Mouse (Mus musculus) adrenal gland, postnatal 4 days (tissue): Measurements from ENCODE around the gene Asb18. TPM values are rescaled to one million over a fixed set of nuclear protein-coding genes. Genes with fewer than 3 reads are reported as not detected.

Experiments used
- DNase-seq, 2 experiments: peaks; one replicate each; pipeline ENCODE4 v3.0.0; 2021 to 2022; ENCODE audit warnings: low spot score in 2 of 2, mixed read lengths in 2 of 2
- long read RNA-seq, 2 experiments: library from polyadenylated mRNA; stranded (forward); transcript quantifications; one replicate each; pipeline ENCODE4 v2.0.0; 2021
- total RNA-seq, 2 experiments: library from RNA; stranded (reverse); gene quantifications; 2 replicates each; pipeline ENCODE4 v1.2.3; 2021

The Asb18 gene
- under 1 TPM in 1 of 2 experiments, not detected in 1; 0.28 TPM for total RNA-seq
- long read RNA-seq, experiment 1, result 0 reads
- long read RNA-seq, experiment 2, result 0 reads

DNA sequence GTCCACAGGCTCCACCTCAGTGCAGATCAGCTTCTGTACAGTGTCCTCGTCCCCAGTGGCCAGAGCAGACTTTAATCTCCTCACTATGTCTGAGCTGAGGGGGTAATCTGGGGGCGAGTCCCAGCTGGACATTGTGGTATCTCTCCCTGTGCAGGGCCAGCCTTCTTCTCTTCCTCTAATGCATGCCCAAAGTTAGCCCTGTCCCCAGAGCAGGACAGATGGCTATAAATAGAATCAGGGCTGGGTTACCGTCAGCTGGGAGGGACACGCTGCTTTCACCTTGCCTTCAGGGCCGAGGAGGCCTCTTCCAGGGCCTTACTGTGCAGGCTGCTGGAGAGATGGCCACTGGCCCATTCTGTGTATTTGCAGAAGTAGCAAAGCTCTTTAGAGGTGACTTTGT is at the start of gene Asb18:
Gene Asb18 (minus strand): TSS at position 221 of the 400 bp plus-strand sequence.
- DNase-seq, result no peak

DNA sequence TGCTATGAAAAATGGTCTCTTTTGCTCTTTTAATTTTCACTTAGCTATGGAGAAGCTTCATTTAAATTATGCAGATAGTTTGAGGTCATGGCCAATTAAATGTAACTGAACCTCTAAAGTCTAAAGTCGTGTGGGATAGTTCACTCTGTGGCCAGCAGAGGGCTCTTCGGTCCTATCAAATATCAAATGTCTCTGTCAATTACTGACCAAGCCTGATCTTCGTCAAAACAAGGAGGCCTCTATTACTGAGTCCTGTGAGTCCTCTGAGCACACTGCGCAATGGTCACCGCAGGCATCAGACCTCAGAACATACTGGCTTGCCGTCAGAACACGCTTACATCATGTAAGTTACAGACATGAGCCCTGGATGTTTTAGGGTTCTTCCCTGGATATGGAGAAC is 46.1 kb upstream of the Asb18 start:
- peak in 1 of 2 experiments; percentile 7 for DNase-seq

DNA sequence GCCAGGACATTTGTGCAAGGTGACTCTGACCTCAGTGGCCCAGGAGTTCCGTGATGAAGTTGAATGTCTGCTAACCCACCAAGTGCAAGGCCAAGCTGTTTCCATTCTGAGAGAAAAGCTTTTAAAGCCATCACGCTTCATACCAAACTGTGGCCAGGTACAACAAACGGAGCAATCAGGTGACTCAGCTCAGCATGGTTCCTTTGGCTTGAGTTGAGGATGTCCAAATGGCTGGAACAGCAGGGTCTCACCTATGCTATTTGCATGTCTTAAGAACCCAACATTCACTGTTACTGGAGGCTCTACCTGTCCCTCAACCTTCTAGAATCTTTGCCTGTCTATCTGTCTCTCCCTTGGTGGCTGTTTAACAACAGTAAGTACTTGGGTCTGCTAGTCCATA is 45.6 kb upstream of the Asb18 start:
- no peak for DNase-seq

DNA sequence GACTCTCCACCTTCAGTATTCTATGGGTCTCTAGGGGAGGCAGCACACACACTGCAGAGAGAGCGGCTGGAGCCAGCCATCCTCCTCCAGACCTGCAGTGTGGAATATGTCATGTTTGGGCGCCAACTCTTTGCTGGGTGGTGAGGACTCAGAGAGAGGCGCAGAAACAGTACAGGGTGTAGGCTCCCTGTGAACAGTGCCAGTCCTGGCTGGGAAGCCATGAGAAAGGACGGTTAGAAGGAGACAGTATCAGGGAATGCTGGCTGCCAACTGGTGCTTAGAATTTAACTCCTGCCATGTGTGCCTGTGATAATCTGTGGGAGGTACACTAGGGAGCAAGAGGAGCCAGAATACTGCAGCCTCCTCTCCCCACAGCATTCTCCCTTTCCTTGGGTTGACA is 40.5 kb upstream of the Asb18 start:
- no peak for DNase-seq

DNA sequence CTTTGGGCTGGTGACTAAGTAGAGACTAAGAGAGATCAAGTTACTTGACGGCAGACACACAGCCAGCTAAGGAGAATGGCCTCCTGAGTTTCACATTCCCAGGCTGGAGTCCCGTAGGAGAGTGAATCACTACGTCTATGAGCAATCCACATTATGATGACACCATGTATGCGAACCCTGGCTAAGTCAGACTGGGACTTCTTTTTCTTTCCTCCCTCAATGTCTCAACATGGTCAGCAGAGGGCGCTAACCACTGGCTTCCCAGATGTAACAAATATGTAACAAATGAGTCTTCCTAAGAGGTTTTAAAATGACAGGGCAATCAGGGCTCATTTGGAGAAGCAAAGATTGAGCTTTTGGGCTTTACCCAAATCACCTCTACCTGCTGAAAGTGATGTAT is 36.9 kb upstream of the Asb18 start:
- DNase-seq, result no peak

DNA sequence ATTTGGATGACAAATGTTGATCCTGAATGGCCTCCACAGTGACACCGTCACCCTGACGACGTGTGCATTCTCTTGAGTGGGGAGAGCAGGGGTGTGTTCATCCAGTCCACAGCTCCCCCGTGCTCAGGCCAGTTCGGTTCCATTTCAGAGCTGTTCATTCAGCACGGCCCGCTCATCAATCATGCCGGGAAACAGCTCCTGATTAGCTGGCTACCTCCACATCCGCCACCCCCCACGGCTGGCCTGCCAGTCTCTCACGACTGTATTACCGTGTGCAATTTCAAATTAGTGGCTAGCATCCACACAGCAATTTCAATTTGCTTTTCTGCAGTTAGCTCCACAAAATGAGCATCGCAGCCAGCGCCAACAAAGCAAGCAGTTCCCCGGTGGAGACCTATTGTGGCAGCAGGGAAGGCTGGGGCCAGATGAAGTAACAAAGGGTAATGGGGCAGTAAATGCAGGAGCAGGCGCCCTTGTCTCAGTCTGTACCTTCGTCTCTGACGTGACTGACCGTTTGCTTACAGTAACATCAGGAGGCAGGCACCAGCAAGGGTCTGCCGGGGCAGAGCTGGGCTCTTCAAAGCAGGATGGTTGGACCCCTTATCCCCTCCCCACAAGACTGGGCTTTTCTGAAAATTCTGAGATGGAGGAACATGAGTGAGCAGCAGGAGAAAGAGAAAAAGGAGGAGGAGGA is 35.7 kb upstream of the Asb18 start:
- DNase-seq, result no peak

DNA sequence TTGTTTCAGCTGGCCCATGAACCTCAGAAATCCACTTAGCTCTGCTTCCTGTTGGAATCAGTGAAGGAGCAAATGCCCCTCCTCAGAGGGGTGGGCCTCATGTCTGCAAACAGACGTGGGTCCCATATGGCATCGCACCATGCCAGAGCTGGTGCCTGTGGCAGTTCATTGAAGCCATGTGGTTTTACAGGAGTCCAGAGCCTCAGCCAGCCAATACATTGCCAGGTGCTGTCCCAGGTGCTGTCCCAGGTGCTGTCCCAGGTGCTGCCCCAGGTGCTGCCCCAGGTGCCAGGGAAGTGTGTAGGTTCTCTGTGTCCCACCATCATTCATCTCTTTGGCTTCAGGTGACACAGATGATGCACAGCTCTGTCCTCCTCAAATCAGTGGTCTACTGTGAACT is 13.8 kb upstream of the Asb18 start:
- no peak for DNase-seq

DNA sequence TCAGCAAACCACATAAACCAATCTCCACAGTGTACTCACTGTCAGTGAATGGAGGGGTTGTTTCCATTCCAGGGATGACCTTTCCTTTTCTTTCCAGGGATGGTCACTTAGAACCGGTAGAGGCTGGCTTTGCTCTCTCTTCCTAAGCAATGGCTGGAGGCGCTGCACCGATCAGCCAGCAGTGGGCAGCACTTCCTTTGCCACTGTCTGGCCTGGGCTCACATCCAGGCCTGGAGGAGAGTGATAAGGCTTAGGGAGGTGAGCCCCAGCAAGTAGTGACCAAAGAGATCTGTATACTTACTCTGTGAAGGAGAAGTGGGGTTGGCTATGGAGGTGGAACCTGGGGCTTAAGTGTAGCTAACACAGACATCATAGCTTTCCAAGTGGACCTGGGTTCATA is 12.5 kb upstream of the Asb18 start:
- no peak for DNase-seq

DNA sequence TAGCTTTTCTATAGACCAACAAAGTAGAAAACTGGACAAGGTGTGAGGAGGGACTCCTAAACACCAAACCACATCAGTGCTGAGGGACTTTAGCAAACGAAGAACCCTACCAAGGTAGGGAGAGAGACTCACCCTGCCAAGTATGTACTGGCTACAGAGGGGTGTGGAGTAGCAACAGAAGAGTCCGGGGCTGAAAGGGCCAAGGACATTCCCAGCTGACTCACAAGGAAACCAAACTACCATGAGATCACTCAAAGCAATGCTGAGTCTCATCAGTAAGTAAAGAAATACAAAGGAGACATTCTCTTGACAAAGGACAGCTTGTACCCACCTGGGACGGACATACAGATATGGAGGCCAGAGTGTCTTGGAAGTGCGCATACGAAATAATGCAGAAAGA is 5.9 kb upstream of the Asb18 start:
- DNase-seq, result no peak

DNA sequence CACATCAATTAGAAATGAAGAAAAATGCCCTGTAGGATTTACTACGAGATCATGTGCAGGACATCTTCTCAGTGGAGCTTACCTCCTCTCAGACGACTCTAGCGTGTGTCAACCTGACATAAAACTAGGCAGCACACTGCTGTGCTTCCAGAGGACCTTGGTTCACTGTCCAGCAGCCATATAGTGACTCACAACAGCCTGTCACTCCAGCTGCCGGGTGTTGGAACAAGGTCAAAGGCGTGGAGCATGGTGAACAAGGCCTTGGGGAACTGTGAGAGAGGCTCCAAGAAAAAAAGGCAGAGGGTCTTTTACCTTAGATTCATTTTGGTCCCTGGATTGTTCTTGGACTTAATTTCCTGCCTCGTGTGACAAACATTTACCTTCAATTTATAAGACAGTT is 3.6 kb upstream of the Asb18 start:
- peak in 1 of 2 experiments; percentile 23 for DNase-seq

DNA sequence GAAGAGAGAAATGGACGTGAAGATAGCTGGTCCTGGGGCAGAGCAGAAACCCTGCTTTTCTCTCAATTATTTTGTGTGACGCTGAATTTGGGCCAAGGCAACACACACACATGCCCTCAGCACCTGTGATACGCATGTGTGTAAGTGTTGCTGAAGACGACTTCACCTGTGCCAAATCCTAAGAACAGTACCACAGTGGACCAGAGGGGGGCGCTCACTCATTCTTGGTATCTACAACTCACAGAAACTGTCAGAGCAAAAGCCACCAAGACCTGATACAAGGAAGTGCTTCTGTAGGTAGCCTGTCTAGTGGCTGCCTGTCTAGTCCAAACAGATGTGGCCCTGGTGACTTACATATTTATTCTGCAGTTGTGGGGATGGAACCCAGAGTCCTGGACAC is 1.2 kb downstream of the Asb18 start:
- DNase-seq, result no peak

DNA sequence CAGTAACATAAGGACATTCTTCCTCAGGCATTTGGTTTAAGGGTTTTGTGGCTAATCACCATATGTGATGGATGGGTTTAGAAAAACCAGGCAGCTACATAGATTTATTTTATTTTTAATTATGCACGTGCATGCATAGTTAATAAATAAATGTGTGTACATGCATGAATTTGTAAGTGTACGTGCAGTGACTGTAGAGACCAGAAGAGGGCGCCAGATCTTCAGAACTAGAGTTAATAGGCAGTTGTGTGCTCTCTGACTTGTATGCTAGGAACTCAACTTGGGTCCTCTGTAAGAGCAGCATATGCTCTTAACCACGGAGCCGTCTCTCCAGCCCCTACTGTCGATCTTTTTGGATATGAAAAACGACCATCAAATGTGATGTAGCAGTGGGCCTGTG is 1.6 kb downstream of the Asb18 start:
- DNase-seq, result no peak

DNA sequence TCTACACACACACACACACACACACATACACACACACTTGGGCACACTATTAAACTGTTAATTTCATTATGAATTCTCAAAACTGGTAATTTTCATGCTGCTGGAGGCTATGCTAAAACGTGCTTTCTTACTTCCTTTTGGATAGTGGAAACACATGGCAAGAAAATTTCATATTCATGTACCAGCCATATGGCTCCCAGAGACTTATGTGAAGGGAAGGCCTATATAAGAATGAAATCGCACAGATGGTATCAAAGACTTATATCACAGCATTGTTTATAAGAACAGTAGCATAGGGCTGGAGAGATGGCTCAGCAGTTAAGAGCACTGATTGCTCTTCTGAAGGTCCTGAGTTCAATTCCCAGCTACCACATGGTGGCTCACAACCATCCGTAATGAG is 2.3 kb downstream of the Asb18 start:
- DNase-seq, result no peak

DNA sequence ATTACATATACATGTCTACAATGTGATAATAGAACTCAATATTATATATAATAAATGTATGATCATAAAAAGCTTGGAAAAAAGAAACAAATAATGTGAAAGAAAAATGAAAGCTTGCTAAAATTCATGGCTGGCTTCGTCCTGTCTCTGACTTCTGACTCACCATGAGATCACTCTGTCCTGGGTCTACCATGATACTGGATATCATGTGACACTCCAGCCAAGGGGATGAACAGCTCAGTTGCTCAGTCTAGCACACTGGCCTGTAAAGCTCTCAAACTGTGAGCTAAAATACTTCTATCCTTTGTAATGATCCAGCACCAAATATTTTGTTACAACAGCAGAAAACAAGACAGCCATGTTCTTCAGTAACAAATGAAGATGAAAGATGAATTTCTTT is 4.4 kb downstream of the Asb18 start:
- no peak for DNase-seq

DNA sequence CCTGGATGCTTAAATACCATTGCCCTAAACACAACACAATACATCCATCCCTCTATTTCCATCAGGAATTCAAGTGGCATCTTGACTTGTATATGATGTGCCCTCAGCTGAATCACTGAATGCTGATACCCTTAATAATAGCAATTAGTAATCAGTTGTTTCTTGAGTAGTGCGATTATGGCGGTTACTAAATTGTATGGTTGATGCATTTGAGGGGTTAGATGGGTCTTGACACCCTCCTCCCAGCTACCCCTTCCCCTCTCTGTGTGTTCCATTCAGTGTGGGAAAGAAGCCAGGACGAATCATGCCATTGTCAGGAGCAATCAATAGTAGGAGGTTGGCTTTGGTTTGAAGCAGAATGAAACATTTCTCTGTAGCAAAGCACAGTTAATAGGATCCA is 5.3 kb downstream of the Asb18 start:
- no peak for DNase-seq

DNA sequence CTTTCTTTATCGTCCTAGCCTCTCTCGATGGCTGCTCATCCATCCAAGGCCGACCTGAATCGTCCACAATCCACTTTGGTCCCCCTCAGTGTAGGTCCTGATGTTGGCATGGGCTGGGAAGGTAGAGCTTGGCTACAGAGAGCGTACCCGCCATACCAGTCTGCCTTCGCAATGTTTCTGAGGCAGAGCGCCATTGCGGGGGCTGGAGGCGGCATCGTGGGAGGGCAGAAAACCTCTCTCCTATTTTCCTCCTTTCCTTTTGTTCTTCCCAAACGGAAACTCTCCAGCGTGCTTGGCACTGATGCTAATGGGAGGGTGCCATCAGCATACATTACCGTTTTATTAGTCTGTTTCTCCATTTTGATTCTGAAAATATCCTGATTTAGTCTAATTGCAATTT is 7.8 kb downstream of the Asb18 start:
- DNase-seq, result no peak

DNA sequence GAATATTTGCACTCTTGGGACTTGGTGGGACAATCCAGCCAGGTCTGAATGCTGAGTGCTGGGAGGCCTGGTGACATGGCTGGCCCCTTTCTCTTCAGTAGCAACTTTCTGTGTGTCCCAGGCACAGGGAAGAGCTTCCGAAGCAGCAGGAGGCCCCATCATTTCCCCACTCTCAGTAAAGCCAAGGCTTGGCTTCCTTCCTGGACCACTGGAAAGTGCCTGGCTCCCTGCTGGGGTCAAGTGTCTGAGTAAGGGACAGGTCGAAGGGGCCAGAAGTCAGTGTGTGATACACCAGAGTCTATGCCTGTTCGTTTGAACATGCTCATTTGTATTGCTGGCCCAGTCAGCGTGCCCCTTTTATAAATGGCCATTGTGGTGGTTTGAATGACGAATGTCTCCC is 13.5 kb downstream of the Asb18 start:
- no peak for DNase-seq

DNA sequence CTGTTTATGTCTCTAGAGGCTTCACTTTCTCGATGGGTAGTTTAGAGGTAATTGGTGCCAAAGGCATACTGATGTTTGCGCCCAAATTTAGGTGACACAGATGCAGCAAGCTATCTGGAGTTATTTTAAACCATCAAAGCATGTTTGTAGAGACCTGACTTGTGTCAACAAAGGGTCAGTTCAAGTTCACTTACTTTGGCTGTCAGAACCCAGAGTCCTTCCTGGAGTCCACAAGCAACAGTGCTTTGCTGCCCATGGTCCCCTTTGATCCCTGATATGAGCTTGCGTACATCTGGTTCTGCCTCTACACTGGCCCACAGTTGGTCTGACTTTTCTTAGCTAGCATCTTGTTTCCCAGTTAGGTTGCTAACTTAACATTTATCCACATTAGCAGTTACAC is 14.6 kb downstream of the Asb18 start:
- no peak for DNase-seq

DNA sequence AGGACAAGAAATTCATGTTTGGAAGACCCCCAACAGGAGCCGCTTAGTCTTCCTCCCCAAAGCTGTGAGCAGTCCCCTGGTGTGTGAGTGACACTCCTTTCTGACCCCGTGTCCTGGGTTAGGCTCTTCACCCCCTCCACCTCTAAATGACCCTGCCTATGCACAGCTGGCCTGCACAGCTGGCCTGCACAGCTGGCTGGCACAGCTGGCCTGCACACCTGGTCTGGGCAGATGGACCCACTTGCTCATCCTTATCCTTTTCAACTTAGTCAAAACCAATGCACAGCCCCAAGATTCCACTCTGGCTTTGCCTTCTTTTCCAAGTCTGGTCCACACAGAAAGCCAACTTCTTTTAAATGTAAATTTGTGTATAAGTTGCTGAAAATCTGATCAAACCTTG is 15.8 kb downstream of the Asb18 start:
- no peak for DNase-seq

DNA sequence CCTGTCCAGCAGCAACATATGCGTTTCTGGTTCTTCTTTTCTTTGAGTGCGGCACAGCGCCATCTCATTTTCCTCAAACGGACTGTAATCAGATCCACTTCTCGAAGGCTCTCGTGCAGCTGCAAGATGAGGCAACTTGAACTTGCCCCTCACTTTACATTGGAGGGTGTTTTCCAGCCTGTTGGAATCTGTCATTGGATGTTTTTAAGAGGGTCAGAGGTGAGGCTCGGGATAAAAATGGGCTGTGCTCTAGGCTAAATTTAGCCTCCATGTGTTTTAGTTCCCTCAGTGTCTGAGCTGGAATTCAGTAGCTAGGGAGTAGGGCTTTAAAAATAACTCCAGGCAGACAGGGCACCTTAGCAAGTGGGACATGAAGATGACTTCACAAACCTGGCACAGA is 16.4 kb downstream of the Asb18 start:
- DNase-seq, result no peak

DNA sequence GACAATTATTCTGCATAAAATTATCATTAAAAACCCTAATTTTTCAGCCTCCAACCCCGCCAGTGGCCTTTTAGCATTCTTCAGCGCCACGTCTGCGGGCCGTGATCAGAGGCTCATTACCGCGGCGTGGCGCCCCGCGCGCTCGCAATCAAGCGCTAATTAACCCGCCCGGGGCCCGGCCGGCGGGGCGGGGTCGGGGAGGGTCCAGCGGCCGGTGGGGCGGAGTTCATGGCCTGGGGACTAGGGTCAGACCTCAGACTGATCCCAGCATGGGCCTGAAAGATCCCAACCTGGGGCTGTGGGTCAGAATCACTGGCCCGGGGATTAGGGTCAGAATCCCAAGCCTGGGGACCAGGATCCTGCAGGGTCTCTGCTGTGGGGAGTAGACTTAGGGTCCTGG is 22.2 kb downstream of the Asb18 start:
- DNase-seq, result no peak

DNA sequence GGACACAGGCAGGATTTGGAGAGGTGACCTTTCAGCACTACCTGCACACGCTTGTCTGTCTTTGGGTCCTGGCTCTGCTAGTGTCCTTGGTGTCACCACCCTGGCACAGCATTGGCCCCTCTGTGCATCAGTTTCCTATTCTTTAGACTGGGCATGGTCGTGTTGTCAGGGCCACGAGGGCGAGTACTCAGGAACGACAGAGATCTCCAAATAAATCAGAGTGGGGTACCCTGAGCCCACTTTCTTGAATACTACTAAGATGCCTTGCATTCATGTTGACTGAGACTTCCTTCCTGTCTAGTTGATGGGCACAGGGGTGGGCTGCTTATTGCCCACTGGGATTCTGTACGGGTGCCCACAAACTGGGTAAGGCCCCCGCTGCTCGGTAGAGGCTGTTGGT is 37.2 kb downstream of the Asb18 start:
- no peak for DNase-seq

DNA sequence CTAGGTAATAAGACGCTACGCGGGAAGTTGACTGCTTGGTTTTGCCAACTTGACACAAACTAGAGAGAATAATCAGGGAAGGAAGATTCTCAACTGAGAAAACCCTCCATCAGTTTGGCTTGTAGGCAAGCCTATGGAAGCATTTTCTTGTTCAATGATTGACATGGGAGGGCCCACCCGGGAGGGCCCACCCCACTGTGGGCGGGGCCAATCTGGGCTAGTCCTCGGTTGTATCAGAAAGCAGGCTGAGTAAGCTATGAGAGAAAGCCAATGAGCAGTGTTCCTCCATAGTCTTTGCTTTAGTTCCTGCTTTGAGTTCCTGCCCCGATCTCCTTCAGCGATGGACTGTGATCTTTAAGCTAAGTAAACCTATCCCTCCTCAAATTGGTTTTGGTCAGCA is 38.1 kb downstream of the Asb18 start:
- no peak for DNase-seq

DNA sequence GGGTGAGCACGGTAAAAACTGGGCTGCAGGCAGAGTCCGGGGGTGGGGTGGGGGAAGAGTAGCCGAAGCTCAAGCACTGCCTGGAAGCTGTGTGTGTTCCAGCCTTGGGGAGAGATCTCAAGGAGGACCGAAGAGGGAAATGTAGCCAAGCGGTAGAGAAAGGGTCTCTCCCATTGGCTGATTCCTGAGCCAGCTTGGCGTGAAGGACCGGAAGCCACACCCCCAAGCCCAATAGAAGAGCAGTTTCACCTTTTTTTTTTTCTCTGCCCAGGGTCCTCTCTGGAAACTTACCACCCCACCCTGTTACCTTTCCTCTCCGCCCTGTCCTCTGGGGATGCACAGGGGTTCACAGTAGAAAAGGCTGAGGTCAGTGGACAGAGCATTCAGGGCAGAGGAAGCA is 39.9 kb downstream of the Asb18 start:
- DNase-seq, result no peak
